Mouse (Mus musculus) heart, postnatal 25 days (tissue): ENCODE measurements around the gene Wnt8b. TPM values are rescaled to one million over a fixed set of nuclear protein-coding genes. Genes with fewer than 3 reads are reported as not detected.

Source experiments
- DNase-seq: peaks from one replicate; pipeline ENCODE4 v3.0.0; 2022; ENCODE audit warnings: low spot score
- intact Hi-C: fragments of 180-260 bp; cut with DNase I; formaldehyde crosslinking; loops from one replicate; pipeline ENCODE4 v1.15.1; 2025
- total RNA-seq, 2 experiments: library from RNA; stranded (reverse); gene quantifications; 2 replicates each; pipeline ENCODE4 v1.2.3; 2021

Gene Wnt8b
- total RNA-seq, 2 experiments from 2014 or later: not detected

DNA sequence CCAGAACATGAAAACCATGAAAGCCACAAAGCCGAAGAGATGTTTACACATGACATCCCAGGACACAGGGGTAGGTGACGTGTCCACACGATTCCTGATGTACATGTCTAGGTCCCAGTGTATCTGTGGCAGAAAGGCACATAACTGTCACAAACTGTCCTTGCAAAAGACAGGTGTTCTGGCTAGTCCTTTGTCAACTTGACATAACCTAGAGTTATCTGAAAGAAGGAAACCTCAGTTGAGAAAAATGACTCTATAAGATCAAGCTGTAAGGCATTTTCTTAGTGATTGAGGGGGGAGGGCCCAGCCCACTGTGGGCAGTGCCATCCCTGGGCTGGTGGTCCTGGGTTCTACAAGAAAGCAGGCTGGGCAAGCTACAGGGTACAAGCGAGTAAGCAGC lies 59.5 kb downstream of the Wnt8b start, which contains the start of gene Gm20538:
TSS of gene Gm20538 (minus strand) at position 101 of the 400 bp plus-strand sequence.
- intact Hi-C loops: no loop called here

GRCm38 (mm10) chr19:44553286-44553685 lies 60.0 kb downstream of the Wnt8b start:
- DNase-seq: no peak
- intact Hi-C loops: no loop called here

More for the DNA sequence above, 59.5 kb downstream of the Wnt8b start, which contains the start of gene Gm20538:
- no peak for DNase-seq

- intact Hi-C loops: no loop called here
- no peak for DNase-seq
These were observed 61.2 kb downstream of the Wnt8b start for GRCm38 (mm10) chr19:44554490-44554860.

DNA sequence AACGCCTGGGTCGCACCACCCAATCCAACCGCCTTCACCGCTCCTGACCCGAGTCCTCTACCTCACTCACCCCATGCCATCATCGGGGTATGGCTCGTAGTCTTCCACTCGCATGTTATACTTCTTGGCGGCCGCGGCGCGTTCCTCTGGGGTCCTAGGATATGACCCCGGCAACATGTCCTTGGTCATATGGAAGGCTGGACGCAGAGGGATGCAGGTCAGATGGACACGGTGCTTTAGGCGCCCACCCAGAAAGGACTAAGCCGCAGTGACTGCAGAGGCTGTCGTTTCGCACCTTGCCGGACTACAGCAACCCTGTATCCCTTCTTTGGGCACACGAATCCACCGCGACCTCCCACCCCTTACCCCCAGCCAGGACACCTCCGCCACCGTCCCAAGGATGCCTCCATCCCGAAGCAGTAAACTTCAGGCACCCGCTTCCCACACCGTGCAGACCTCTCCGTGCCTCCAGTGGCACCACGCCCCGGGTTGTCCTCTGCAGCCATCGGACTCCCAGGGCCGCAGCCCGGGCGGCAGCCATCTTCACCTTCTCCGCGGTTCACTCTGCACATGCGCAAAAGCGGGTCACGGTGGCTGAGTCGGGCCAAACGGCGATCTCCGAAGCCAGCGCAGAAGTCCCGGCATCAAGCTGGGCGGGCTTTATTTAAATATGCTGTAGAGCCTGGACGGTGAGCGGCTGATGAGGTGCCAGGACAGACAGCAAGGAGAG lies 61.8 kb downstream of the Wnt8b start, which contains the start of gene Ndufb8:
TSS of gene Ndufb8 (minus strand) at position 580 of the 730 bp plus-strand sequence.
- intact Hi-C loops: no loop called here
- DNase-seq: peak; percentile 88

DNA sequence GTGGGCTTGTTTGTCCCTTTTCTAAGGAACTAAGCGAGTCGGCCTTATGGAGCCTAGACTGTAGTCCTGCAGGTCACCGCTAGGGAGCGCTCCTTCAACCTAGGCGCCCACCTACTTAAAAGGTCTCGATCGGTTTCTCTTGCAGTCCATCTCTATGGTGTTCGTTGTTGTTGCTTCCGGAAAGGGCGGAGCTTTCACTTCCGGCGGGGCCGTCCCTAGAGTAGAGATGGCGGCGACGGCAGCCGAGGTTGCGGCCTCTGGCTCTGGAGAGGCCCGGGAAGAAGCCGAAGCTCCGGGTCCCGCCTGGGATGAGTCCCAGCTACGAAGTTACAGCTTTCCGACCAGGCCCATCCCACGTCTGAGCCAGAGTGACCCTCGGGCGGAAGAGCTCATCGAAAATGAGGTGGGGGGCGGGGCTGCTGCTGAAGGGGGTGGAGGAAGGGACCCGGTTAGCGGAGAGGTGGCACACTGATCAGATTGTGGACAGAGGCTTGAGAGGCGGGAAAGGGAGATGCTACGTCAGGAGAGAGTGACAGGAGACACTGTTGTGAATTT lies 69.5 kb downstream of the Wnt8b start, which contains the start of gene Hif1an:
TSS of gene Hif1an (plus strand) at position 199 of the 555 bp plus-strand sequence.
- DNase-seq: peak; percentile 87
- intact Hi-C loops: no loop called here

Other genes with a start within 250 kb of the Wnt8b start
- gene Scd2, start 199.8 kb upstream of the Wnt8b start, total RNA-seq: 10 to 100 TPM; 12.5 to 13.1 TPM
- gene Scd4, start 160.4 kb upstream of the Wnt8b start, total RNA-seq: 1 to 10 TPM; 6.5 to 9.2 TPM
- gene Scd1, start 85.6 kb upstream of the Wnt8b start, total RNA-seq: 10 to 100 TPM; 34.1 to 67.0 TPM
- 1 to 10 TPM; 6.5 to 6.9 TPM for gene Sec31b, start 52.4 kb downstream of the Wnt8b start, total RNA-seq
- gene Gm20538, start 59.4 kb downstream of the Wnt8b start, total RNA-seq: not detected
- gene Ndufb8, start 62.0 kb downstream of the Wnt8b start, total RNA-seq: 1,000 to 10,000 TPM; 2,025 to 2,150 TPM
- gene Hif1an, start 69.4 kb downstream of the Wnt8b start, total RNA-seq: 10 to 100 TPM; 56.5 to 58.9 TPM